Mouse (Mus musculus) megakaryocyte, embryonic 14.5 days (primary cell): ENCODE measurements around the gene Commd1.

Experiments
- FLI1 ChIP-seq: IDR thresholded peaks from 2 replicates; pipeline ENCODE4 v1.6.1; 2012; ENCODE audit warnings: low read length, inconsistent platforms, mixed read lengths
- GATA1 ChIP-seq: IDR thresholded peaks from 3 replicates; pipeline ENCODE4 v1.6.1; 2012; ENCODE audit warnings: mixed read lengths, low read length, inconsistent platforms, borderline replicate concordance

- TF ChIP-seq GATA1 (no peak), FLI1 (no peak)
Measured at GRCm38 (mm10) chr11:22900041-22900440, 82.1 kb downstream of the Commd1 start.
